Mouse (Mus musculus): ENCODE data around the gene Ybx1.

The Ybx1 gene

DNA sequence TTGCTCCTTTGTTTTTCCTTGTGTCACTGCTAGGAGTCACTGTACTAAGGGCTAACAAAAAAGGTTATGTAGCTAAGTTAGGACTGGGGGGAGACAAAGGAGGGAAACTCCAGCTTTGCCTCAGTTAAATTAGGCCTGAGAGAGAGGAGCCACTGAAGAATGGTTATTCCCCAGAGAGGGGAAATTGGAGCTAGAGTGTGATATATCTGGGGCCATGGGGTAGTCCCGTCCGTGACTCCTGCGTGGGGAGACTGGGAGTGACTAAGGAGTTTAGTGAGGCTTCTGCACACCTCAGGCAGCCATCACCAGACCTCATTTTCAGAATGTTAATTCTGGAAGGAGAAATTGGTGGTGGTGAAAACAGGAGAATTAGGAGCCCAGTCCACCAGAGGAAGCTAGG, 60.1 kb downstream of the Ybx1 start:
- DNase-seq (ENCODE audit: low spot score) = no peak

- DNase-seq (ENCODE audit: low spot score) = peak; percentile 48
Measured at GRCm38 (mm10) chr4:119233256-119233901, 61.0 kb downstream of the Ybx1 start.

GRCm38 (mm10) chr4:119232410-119233255, 61.8 kb downstream of the Ybx1 start, which contains the start of the genes AU022252 and P3h1:
Gene AU022252 (minus strand): TSS chr4:119232712.
Gene P3h1 (plus strand): TSS chr4:119232915.
- DNase-seq (ENCODE audit: low spot score) = peak; percentile 100
